ENCODE assay signal across 8 mouse cellular contexts in genomic region chr13:73417478-73418220, GRCm38 (mm10). TPM values are rescaled to one million over a fixed set of nuclear protein-coding genes. Genes with fewer than 3 reads are reported as not detected.
DNase-seq lines count a peak whose midpoint lies in the region; ATAC-seq lines count a peak whose summit lies in the region.

No protein-coding gene starts in this region.

- ATAC-seq in limb, embryonic 11.5 days (ENCODE audit: insufficient number of reproducible peaks, low FRiP score, low TSS enrichment, low read depth): no peak
- no peak for ATAC-seq in embryonic facial prominence, embryonic 11.5 days (replicated peaks; ENCODE audit: insufficient number of reproducible peaks, low FRiP score, low TSS enrichment, low read depth)
- ATAC-seq in liver, embryonic 12.5 days: no peak

- no peak overlapping the region for H3K9ac ChIP-seq in limb, embryonic 11.5 days (ENCODE audit: low read length)
- no peak overlapping the region for H3K9ac ChIP-seq in embryonic facial prominence, embryonic 11.5 days (replicated peaks; ENCODE audit: low read length)
- no peak overlapping the region for H3K9ac ChIP-seq in liver, embryonic 12.5 days

- H3K36me3 ChIP-seq in limb, embryonic 11.5 days (ENCODE audit: control insufficient read depth, insufficient read depth, low read length): no peaks in the 10 kb centered on the region
- H3K36me3 ChIP-seq in limb, embryonic 10.5 days: no peaks in the 10 kb centered on the region
- H3K36me3 ChIP-seq in embryonic facial prominence, embryonic 11.5 days (replicated peaks; ENCODE audit: control insufficient read depth, insufficient read depth, low read depth, low read length): no peaks in the 10 kb centered on the region
- H3K36me3 ChIP-seq in liver, embryonic 12.5 days: no peaks in the 10 kb centered on the region

- H3K9me3 ChIP-seq in limb, embryonic 11.5 days (ENCODE audit: control insufficient read depth, low read length): no peaks in the 10 kb centered on the region
- no peaks in the 10 kb centered on the region for H3K9me3 ChIP-seq in limb, embryonic 10.5 days (replicated peaks)
- H3K9me3 ChIP-seq in embryonic facial prominence, embryonic 11.5 days (replicated peaks; ENCODE audit: control insufficient read depth, low read length): no peaks in the 10 kb centered on the region
- H3K9me3 ChIP-seq in liver, embryonic 12.5 days (replicated peaks): no peaks in the 10 kb centered on the region

- peak; percentile 36 for DNase-seq in adrenal gland, adult 2 months
- no peak for DNase-seq in adrenal gland, adult 8-10 months
- DNase-seq in limb, embryonic 11.5 days (ENCODE audit: low spot score): peak; percentile 29
- DNase-seq in limb, embryonic 10.5 days (ENCODE audit: low spot score): no peak
- peak; percentile 52 for DNase-seq in embryonic facial prominence, embryonic 11.5 days (ENCODE audit: low spot score)
- peak; percentile 37 for DNase-seq in retina, postnatal 1 day
- DNase-seq in layer of hippocampus, adult 9-11 months: no peak

- no peak overlapping the region for H3K27ac ChIP-seq in limb, embryonic 11.5 days (replicated peaks; ENCODE audit: low read depth, low read length)
- no peak overlapping the region for H3K27ac ChIP-seq in limb, embryonic 10.5 days
- no peak overlapping the region for H3K27ac ChIP-seq in embryonic facial prominence, embryonic 11.5 days (replicated peaks; ENCODE audit: low read depth, low read length)
- no peak overlapping the region for H3K27ac ChIP-seq in liver, embryonic 12.5 days

- no peaks in the 10 kb centered on the region for H3K27me3 ChIP-seq in limb, embryonic 11.5 days (ENCODE audit: control insufficient read depth, insufficient read depth, low read length)
- peaks cover 8% of the 10 kb centered on the region for H3K27me3 ChIP-seq in limb, embryonic 10.5 days (ENCODE audit: low read depth, poor library complexity, severe bottlenecking)
- no peaks in the 10 kb centered on the region for H3K27me3 ChIP-seq in embryonic facial prominence, embryonic 11.5 days (ENCODE audit: control insufficient read depth, insufficient read depth, low read length)
- peaks cover 34% of the 10 kb centered on the region for H3K27me3 ChIP-seq in liver, embryonic 12.5 days (replicated peaks)

- no peak overlapping the region for H3K4me2 ChIP-seq in limb, embryonic 11.5 days (ENCODE audit: low read depth, severe bottlenecking)
- H3K4me2 ChIP-seq in embryonic facial prominence, embryonic 11.5 days (ENCODE audit: low read depth, low read length): no peak overlapping the region
- H3K4me2 ChIP-seq in liver, embryonic 12.5 days: 0 out of 2 replicates have a peak overlapping the region, but pooled peaks have one; percentile 1

- H3K4me1 ChIP-seq in limb, embryonic 11.5 days (ENCODE audit: control insufficient read depth, insufficient read depth, low read length): no peaks in the 10 kb centered on the region
- H3K4me1 ChIP-seq in limb, embryonic 10.5 days: no peaks in the 10 kb centered on the region
- no peaks in the 10 kb centered on the region for H3K4me1 ChIP-seq in embryonic facial prominence, embryonic 11.5 days (ENCODE audit: control insufficient read depth, insufficient read depth, low read length)
- H3K4me1 ChIP-seq in liver, embryonic 12.5 days: no peaks in the 10 kb centered on the region

- WGBS in limb, embryonic 11.5 days: 39% methylated on average over 15 of the region's 15 CpGs
- WGBS in limb, embryonic 10.5 days: 42% methylated on average over 15 of the region's 15 CpGs
- WGBS in embryonic facial prominence, embryonic 11.5 days: 35% methylated on average over 15 of the region's 15 CpGs
- 31% methylated on average over 15 of the region's 15 CpGs for WGBS in liver, embryonic 12.5 days (ENCODE audit: insufficient replicate concordance)

- no peak overlapping the region for H3K4me3 ChIP-seq in limb, embryonic 11.5 days (ENCODE audit: low read depth, low read length)
- H3K4me3 ChIP-seq in limb, embryonic 10.5 days: no peak overlapping the region
- no peak overlapping the region for H3K4me3 ChIP-seq in embryonic facial prominence, embryonic 11.5 days (ENCODE audit: low read depth, low read length)
- no peak overlapping the region for H3K4me3 ChIP-seq in liver, embryonic 12.5 days

RNA-seq across cellular contexts. Expression of gene Lpcat1, which starts 49.3 kb away (rescaled TPM):
- total RNA-seq in adrenal gland, adult 2 months (2021): 10 to 100 TPM; 11.8 to 17.3 TPM
- polyA plus RNA-seq in adrenal gland, adult 2 months (2012; rRNA removed): 20.3 and 23.4 TPM in 2 replicates
- total RNA-seq in adrenal gland, adult 8-10 months (2022): 10 to 100 TPM; 16.2 to 26.5 (median 20.5) TPM
- 47.6 and 47.7 TPM in 2 replicates for polyA plus RNA-seq in limb, embryonic 11.5 days (2014; fragmentation: Nextera tagmentation; extraction: Ambion mirVana)
- 51.5 and 56.7 TPM in 2 replicates for polyA plus RNA-seq in limb, embryonic 10.5 days (2016; fragmentation: Nextera tagmentation; extraction: Ambion mirVana)
- 49.4 and 52.2 TPM in 2 replicates for polyA plus RNA-seq in embryonic facial prominence, embryonic 11.5 days (2014; fragmentation: Nextera tagmentation; extraction: Ambion mirVana)
- polyA plus RNA-seq in liver, embryonic 12.5 days (2016; fragmentation: Nextera tagmentation; extraction: Ambion mirVana): 108 and 113 TPM in 2 replicates

Comparison
In these comparisons a context has a peak if more than half of its experiments do, and no peak if none do; other contexts are left out.
1. DNase-seq: peak in adrenal gland, adult 2 months (single experiment), limb, embryonic 11.5 days (single experiment), embryonic facial prominence, embryonic 11.5 days (single experiment) and retina, postnatal 1 day (single experiment); none in adrenal gland, adult 8-10 months (single experiment), limb, embryonic 10.5 days (single experiment) and layer of hippocampus, adult 9-11 months (single experiment).